Mouse (Mus musculus): ENCODE measurements at regions not wholly inside any gene's neighbourhood (a gene's known extent, or its start where the extent isn't known, plus 50 kb on each side); places are given as distances from the start of the nearest gene placed in this dataset.

GRCm38 (mm10) chr3:9200156-9200555, 409.7 kb downstream of the Zfp704 start:
- peak; percentile 45 to 90 for DNase-seq (ENCODE audit: low spot score in 2 of 2)

GRCm38 (mm10) chr3:9198652-9199332, 411.1 kb downstream of the Zfp704 start:
- no peak for DNase-seq (ENCODE audit: low spot score in 2 of 2)

GRCm38 (mm10) chr3:9195781-9196180, 414.1 kb downstream of the Zfp704 start:
- DNase-seq (ENCODE audit: low spot score in 2 of 2) = no peak

DNA sequence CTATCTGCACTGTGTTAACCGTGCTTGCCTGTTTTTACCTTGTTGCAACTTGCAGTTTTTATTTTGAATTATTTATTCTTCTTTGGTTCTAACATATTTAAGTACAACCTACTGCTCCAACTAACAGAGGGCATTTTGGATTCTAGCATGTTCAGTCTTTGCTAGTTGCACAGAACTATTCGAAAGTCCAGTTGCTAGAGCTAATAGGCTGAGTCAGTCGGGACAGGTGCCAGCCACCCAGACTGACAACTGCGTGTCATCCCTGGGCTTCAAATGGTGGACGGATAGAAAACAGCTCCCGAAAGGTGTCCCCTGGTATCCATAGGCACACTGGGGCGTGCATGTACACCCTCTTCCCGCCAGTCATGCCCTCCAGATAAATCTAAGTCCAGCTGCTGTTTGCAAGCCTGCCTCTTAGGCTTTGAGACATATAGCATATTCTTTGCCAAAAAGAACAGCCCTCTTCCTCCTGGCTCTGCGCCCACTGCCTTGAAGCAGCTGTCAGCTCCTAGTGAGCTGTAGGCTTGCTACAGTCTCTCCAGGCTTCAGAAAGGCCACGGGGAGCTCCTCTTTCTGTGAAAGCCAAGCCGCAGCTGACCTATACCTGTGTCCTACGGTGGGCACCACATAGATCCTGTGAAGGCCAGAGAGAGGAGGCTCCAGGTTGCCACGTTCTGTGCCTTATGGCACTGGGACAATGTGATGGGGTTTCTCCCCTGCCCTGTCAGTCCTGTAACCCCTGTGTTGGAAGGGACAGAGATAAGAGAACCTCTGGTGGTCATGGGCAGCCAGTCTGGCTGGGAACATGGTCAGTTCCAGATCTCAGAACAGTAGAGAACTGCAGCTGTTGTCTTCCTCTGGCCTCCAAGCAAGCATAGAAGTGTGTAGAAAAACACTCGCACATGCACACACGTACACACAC, 420.3 kb downstream of the Zfp704 start:
- DNase-seq (ENCODE audit: low spot score in 2 of 2) = peak; percentile 54 to 57

DNA sequence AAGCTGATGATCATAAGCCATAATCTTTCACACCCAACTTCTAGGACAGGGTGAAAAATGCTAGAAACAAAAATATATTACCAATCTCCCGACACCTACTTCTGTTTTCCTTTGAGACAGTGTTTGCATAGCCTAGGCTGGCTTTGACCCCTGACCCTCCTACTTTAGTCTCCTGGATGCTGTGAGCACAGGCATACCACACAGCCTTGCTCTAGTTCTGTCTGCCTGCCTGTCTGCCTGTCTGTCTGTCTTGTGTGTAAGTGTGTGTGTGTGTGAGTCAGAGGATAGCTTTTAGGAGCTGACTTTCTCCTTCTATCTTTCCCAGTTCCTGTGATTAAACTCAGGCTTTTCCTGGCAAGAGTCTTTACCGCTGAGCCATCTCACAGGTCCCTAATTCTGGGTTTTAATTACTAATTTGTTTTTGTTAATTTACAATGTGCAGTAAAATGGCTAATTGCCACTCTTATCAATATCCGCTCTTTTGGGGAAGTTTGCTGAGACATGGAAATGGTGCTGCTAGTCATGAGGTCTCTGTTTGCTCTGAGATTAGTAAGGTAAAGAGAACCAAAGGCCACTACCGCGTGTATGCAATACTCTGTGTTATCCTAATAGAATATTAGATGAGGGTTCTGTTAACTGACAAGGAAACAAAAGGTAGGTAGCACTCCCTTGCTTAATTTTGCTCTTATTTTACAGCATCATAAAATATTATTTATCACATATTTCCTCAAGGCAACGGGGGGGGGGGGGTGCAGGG, 423.3 kb downstream of the Zfp704 start:
- no peak for DNase-seq (ENCODE audit: low spot score in 2 of 2)

- no peak for DNase-seq (ENCODE audit: low spot score in 2 of 2)
Measured at GRCm38 (mm10) chr3:9181576-9181975, 428.3 kb downstream of the Zfp704 start.

DNA sequence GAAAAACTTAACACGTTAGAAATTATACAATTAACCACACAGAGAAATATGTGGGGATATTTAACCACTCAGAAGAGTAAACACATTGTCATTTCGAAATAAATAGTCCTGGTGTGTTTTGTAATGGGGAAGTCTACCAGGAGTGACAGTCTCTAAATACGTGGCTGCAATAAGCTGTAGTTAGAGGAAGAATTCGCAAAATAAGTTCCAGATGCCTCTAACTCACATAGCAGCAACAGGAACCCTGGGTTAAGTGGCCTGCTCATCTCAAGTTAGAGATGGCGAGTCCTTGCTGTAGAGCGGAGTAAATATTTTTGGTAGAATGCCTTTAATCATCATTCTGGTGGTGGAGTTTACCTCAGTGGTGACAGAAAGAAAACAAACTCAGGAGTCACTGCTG, 430.2 kb downstream of the Zfp704 start:
- DNase-seq (ENCODE audit: low spot score in 2 of 2) = no peak

DNA sequence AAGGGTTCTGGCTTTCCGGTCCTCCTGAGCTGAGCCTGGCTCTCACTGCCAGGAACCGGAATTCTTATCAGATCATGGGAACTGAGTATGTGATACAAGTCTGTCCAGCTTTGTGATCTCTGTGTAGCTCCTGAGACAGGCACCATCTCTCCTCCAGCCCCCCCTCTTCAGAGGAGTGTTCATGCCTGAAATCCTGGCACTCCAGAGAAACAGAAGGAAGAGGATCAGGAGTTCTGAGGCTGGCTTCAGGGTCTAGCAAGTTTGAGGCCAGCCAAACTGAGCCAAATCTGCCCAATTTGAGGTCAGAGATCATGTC, 435.4 kb downstream of the Zfp704 start:
- no peak for DNase-seq (ENCODE audit: low spot score in 2 of 2)

DNA sequence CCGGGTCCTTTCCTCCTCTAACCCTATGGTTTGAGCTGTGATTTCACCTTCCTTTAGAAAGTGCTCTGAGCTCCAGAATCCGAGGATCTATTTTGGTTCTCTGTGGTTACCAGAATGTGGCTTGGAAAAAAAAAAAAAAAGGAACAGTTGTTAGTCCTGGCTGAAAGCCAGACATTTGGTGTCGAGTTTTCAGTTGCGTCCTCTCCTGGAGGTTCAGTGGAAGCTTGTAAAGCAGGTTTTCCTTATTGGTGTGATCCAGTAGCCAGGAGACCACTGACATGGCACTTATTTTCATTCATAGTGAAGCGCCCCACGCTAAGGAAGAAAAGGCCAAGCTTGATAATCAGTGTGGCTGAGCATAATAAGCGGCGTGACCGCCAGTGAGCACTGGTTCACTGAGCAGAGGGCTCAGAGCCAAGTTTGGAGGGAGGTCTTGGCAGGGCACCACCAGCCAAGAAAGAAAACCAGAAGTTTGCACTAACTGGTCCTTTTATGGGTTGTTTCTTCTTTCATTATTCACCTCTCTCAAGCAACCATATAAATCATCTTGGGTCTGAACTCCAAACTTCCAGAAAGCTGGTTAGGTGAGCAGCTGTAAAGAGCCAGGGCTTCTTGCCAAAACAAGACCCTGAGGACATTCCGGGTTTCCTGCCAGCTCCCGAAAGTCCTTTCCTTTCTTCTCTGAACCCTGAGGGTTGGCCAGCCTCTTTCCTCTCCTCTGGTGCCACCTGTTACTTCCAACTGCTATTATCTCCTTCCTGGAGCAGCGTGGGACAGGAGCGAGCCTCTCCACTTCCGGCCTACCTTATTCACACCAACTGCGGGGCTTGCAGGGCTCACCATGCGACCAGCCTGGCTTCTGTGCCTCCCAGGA, 436.0 kb downstream of the Zfp704 start:
- peak; percentile 74 to 86 for DNase-seq (ENCODE audit: low spot score in 2 of 2)

DNA sequence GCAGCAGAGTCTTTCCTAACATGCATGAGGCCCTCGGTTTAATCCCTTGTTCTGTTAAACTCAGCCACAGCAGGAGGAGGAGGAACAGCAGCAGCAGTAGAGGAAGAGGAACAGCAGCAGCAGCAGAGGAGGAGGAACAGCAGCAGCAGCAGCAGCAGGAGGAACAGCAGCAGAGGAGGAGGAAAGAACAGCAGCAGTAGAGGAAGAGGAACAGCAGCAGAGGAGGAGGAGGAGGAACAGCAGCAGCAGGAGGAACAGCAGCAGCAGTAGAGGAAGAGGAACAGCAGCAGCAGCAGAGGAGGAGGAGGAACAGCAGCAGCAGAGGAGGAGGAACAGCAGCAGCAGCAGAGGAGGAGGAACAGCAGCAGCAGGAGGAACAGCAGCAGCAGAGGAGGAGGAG, 437.9 kb downstream of the Zfp704 start:
- DNase-seq (ENCODE audit: low spot score in 2 of 2) = no peak

- DNase-seq (ENCODE audit: low spot score in 2 of 2) = no peak
Measured at GRCm38 (mm10) chr3:9168955-9169354, 440.9 kb downstream of the Zfp704 start.

- no peak for DNase-seq (ENCODE audit: low spot score in 2 of 2)
Measured at GRCm38 (mm10) chr3:9159073-9159472, 450.8 kb downstream of the Zfp704 start.

GRCm38 (mm10) chr3:9154172-9154571, 455.7 kb downstream of the Zfp704 start:
- no peak for DNase-seq (ENCODE audit: low spot score in 2 of 2)

DNA sequence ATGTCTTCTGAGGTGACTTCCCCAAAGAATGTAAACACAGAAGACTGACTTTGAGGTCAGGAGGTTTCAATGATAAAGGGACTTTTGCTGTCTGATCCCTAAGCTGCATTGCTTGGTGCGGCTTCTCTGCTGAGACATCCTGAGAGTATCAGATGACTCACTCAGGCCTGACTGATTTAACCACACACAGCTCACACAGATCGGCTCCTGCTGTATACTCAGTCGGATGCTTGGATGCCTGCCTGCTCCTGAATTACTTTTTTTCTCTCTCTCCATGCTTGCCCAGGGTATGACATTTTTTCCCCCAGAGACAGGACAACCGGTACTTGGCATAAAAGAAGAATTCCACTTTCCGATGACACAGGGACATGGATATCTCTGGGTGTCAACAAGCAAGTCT, 456.2 kb downstream of the Zfp704 start:
- no peak for DNase-seq (ENCODE audit: low spot score in 2 of 2)

- no peak for DNase-seq (ENCODE audit: low spot score in 2 of 2)
Measured at GRCm38 (mm10) chr3:9152256-9152655, 457.6 kb downstream of the Zfp704 start.

DNA sequence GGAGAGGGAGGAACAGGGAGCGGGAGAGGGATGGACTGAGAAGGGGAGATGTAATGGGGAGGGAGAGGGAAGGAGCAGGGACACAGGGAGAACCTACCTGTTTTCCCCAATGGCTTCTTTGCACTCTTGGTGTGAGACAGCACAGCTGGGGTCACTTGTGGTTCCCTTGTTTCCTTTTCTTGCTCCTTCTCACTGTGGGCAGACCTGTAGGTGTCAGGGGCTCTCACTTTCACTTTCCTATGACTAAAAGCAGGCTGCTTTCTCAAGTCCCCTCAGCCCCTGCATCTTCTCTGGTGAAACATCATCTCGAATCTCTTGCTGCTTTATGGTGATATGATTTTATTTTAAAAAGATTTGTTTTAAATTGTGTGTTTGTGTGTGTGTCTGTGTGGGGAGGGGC, 458.3 kb downstream of the Zfp704 start:
- DNase-seq (ENCODE audit: low spot score in 2 of 2) = no peak

DNA sequence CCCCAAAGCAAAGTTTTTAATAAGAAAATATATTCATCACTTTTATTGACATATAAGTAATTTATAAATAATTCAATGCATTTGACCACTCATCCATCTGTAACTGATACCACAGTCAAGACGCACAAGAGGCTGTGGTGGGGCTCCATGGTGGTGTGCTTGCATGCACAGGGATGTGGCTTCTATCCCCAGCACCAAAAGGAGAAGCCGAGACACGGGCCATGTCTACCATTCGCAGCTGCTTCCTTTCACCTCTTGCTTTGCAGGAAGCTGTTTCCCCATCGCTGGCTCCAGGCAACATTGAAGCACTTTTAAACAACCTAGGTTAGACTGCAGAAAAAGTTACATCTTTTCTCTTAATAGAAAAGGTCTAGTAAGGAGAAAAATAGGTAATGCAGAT, 461.3 kb downstream of the Zfp704 start:
- DNase-seq (ENCODE audit: low spot score in 2 of 2) = no peak

- DNase-seq (ENCODE audit: low spot score in 2 of 2) = no peak
Measured at GRCm38 (mm10) chr3:9146481-9146880, 463.4 kb downstream of the Zfp704 start.

DNA sequence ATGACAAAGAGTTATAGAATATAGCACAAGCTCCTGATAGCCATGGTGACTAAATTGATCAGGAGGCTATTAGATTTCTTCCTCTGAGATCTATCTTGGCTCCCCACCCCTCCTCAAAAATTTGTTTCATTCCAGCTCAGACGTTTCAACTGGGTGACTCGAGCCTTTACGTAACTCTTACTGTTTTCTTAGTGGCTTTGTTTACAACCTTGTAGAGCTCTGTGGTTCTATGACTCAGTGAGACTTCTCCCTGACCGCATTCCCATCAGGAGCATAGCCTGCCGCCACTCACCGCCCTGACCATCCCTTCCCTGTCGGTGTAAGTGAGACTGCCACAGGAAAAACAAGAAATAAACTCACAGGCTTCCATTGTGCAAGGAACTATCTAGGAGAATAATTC, 464.3 kb downstream of the Zfp704 start:
- no peak for DNase-seq (ENCODE audit: low spot score in 2 of 2)

DNA sequence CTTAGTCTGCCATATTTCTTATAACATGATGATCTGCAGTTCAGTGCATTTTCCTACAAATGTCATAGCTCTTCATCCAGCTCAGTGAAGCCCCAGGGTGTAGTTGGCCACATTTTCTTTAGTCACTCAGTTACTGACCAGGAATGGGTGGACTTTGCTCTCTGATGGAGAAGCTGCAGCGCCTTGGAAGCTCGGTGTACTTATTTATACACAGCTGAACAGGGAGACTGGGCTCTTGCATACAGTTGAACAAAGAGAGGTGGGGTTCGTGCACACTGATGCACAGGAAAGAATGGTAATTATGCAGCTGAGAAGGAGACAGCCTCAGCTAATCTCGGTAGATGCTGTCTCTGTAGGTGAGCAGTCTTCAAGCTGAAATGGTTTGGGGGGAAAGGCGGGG, 468.0 kb downstream of the Zfp704 start:
- DNase-seq (ENCODE audit: low spot score in 2 of 2) = no peak

Measured in layer of hippocampus, postnatal 14 days (tissue).